Mouse (Mus musculus): ENCODE measurements at regions not wholly inside any gene's neighbourhood (a gene's known extent, or its start where the extent isn't known, plus 50 kb on each side); places are given as distances from the start of the nearest gene placed in this dataset.
A peak's percentile ranks its signal among the peaks of the same experiment; 100 is the strongest.

- intact Hi-C loops (cut with DNase I): no loop called here
- no peak for DNase-seq (ENCODE audit: low spot score in 2 of 2)
Measured at GRCm38 (mm10) chr2:166338396-166339085, 183.1 kb upstream of the Sulf2 start.

GRCm38 (mm10) chr2:166337666-166338065 is 182.2 kb upstream of the Sulf2 start:
- no peak for DNase-seq (ENCODE audit: low spot score in 2 of 2)
- intact Hi-C loops (cut with DNase I): no loop called here

GRCm38 (mm10) chr2:166335702-166336101 is 180.2 kb upstream of the Sulf2 start:
- DNase-seq (ENCODE audit: low spot score in 2 of 2): no peak
- intact Hi-C loops (cut with DNase I): no loop called here

GRCm38 (mm10) chr2:166334559-166334958 is 179.1 kb upstream of the Sulf2 start:
- no peak for DNase-seq (ENCODE audit: low spot score in 2 of 2)
- intact Hi-C loops (cut with DNase I): loop anchor here (5.0 kb wide), 1 partner anchor 228 kb away; no protein-coding TSS in a partner anchor

GRCm38 (mm10) chr2:166333818-166334217 is 178.4 kb upstream of the Sulf2 start:
- intact Hi-C loops (cut with DNase I): loop anchor here (5.0 kb wide), 1 partner anchor 228 kb away; no protein-coding TSS in a partner anchor

GRCm38 (mm10) chr2:166332748-166333417 is 177.4 kb upstream of the Sulf2 start:
- DNase-seq (ENCODE audit: low spot score in 2 of 2): no peak
- intact Hi-C loops (cut with DNase I): loop anchor here (5.0 kb wide), 1 partner anchor 229 kb away; no protein-coding TSS in a partner anchor

More at GRCm38 (mm10) chr2:166333818-166334217, 178.4 kb upstream of the Sulf2 start:
- DNase-seq (ENCODE audit: low spot score in 2 of 2): no peak

GRCm38 (mm10) chr2:166331192-166331591 is 175.7 kb upstream of the Sulf2 start:
- no peak for DNase-seq (ENCODE audit: low spot score in 2 of 2)
- intact Hi-C loops (cut with DNase I): loop anchor here (5.0 kb wide), 1 partner anchor 231 kb away; no protein-coding TSS in a partner anchor

- intact Hi-C loops (cut with DNase I): loop anchor here (5.0 kb wide), 1 partner anchor 232 kb away; no protein-coding TSS in a partner anchor
- DNase-seq (ENCODE audit: low spot score in 2 of 2): no peak
Measured at GRCm38 (mm10) chr2:166330364-166330763, 174.9 kb upstream of the Sulf2 start.

GRCm38 (mm10) chr2:166329556-166330340 is 174.3 kb upstream of the Sulf2 start:
- intact Hi-C loops (cut with DNase I): loop anchor here (5.0 kb wide), 1 partner anchor 233 kb away; no protein-coding TSS in a partner anchor
- no peak for DNase-seq (ENCODE audit: low spot score in 2 of 2)

GRCm38 (mm10) chr2:166326932-166327331 is 171.5 kb upstream of the Sulf2 start:
- no peak for DNase-seq (ENCODE audit: low spot score in 2 of 2)
- intact Hi-C loops (cut with DNase I): no loop called here

- DNase-seq (ENCODE audit: low spot score in 2 of 2): no peak
- intact Hi-C loops (cut with DNase I): no loop called here
Measured at GRCm38 (mm10) chr2:166324954-166325353, 169.5 kb upstream of the Sulf2 start.

- peak; percentile 50 to 73 for DNase-seq (ENCODE audit: low spot score in 2 of 2)
- intact Hi-C loops (cut with DNase I): no loop called here
Measured at GRCm38 (mm10) chr2:166324439-166324838, 169.0 kb upstream of the Sulf2 start.

GRCm38 (mm10) chr2:166322668-166323043 is 167.2 kb upstream of the Sulf2 start:
- no peak for DNase-seq (ENCODE audit: low spot score in 2 of 2)
- intact Hi-C loops (cut with DNase I): no loop called here

GRCm38 (mm10) chr2:166321992-166322667 is 166.7 kb upstream of the Sulf2 start:
- DNase-seq (ENCODE audit: low spot score in 2 of 2): no peak
- intact Hi-C loops (cut with DNase I): no loop called here

- DNase-seq (ENCODE audit: low spot score in 2 of 2): no peak
- intact Hi-C loops (cut with DNase I): no loop called here
Measured at GRCm38 (mm10) chr2:166316409-166316916, 161.0 kb upstream of the Sulf2 start.

- intact Hi-C loops (cut with DNase I): no loop called here
- peak; percentile 24 to 43 for DNase-seq (ENCODE audit: low spot score in 2 of 2)
Measured at GRCm38 (mm10) chr2:166310438-166310837, 155.0 kb upstream of the Sulf2 start.

GRCm38 (mm10) chr2:166309882-166310281 is 154.4 kb upstream of the Sulf2 start:
- intact Hi-C loops (cut with DNase I): no loop called here
- DNase-seq (ENCODE audit: low spot score in 2 of 2): no peak

- DNase-seq (ENCODE audit: low spot score in 2 of 2): no peak
- intact Hi-C loops (cut with DNase I): no loop called here
Measured at GRCm38 (mm10) chr2:166307551-166307950, 152.1 kb upstream of the Sulf2 start.
